Mouse (Mus musculus) kidney, adult 2 months (tissue): Measurements from ENCODE around the gene Grk3.

Experiments
- CTCF ChIP-seq: fragments of 200-500 bp; conservative IDR thresholded peaks from 2 replicates; pipeline ENCODE4 v1.5.1; 2011; ENCODE audit warnings: low read depth, mild to moderate bottlenecking, control low read depth, low read length, moderate library complexity, mixed read lengths; ENCODE audit not compliant: insufficient read depth, insufficient read length
- POLR2A ChIP-seq: fragments of 200-500 bp; IDR thresholded peaks from one replicate; pipeline ENCODE4 v1.6.1; 2011; ENCODE audit warnings: low read depth, low read length, control low read depth

DNA sequence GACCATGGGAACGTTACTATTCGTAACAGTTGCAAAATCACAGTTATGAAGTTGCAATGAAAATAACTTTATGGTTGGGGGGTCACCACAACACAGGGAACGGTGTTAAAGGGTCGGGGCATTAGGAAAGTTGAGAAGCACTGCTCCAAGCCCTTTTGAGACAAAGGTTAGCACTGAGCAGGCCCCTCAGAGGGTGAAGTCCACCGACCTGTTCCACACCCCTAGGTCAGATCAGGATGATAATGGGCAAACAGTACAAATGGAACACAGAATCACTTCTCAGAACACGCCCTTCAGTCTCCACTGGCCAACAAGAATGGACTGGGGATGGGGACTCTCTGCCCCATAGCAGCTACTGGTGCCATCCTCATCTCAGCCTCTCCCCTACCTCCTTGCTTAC lies 142.6 kb downstream of the Grk3 start:
- TF ChIP-seq CTCF = no peak
- no peak for TF ChIP-seq POLR2A
